Mouse (Mus musculus): ENCODE measurements around the gene Crtac1.

GRCm38 (mm10) chr19:42399974-42400373, 31.6 kb downstream of the Crtac1 start:
- TF ChIP-seq CTCF (IDR thresholded peaks at IDR 0.05; ENCODE audit: low read depth) (no peak), EP300 (IDR thresholded peaks at IDR 0.05; ENCODE audit: low read depth) (no peak)
